Mouse (Mus musculus) myocyte (in vitro differentiated cells): ENCODE measurements at regions not wholly inside any gene's neighbourhood (a gene's known extent, or its start where the extent isn't known, plus 50 kb on each side); places are given as distances from the start of the nearest gene placed in this dataset.

ENCODE experiments used
- H3K27me3 ChIP-seq: one replicate; pipeline ENCODE4 v1.6.1; 2011; ENCODE audit not compliant: control insufficient read depth, insufficient read depth, insufficient read length
- H3K36me3 ChIP-seq: one replicate; pipeline ENCODE4 v1.6.1; 2011; ENCODE audit not compliant: control insufficient read depth, insufficient read depth
- H3K4me2 ChIP-seq: one replicate; pipeline ENCODE4 v1.6.1; 2011; ENCODE audit warnings: low read depth, control low read depth
- H3K4me3 ChIP-seq: one replicate; pipeline ENCODE4 v1.5.1; 2011; ENCODE audit warnings: mild to moderate bottlenecking, control low read depth, moderate library complexity
- H3K79me2 ChIP-seq: one replicate; pipeline ENCODE4 v1.6.1; 2011; ENCODE audit not compliant: control insufficient read depth, insufficient read depth
- H3ac ChIP-seq: one replicate; pipeline ENCODE4 v1.6.1; 2011; ENCODE audit not compliant: control insufficient read depth, insufficient read length
- CEBPB ChIP-seq: IDR thresholded peaks from 2 replicates; pipeline ENCODE4 v1.6.1; 2011; ENCODE audit warnings: mild to moderate bottlenecking, moderate library complexity; ENCODE audit not compliant: poor library complexity, insufficient read depth, severe bottlenecking
- E2F4 ChIP-seq: IDR thresholded peaks from one replicate; pipeline ENCODE4 v1.6.1; 2011; ENCODE audit warnings: mild to moderate bottlenecking, control low read depth, moderate library complexity; ENCODE audit not compliant: insufficient read depth
- MAX ChIP-seq: IDR thresholded peaks from one replicate; pipeline ENCODE4 v1.6.1; 2011; ENCODE audit warnings: low read depth, mild to moderate bottlenecking, control low read depth
- MYOD1 ChIP-seq, 3 experiments: IDR thresholded peaks; one replicate each; pipeline ENCODE4 v1.6.1; 2011; ENCODE audit warnings: control low read depth in 2 of 3, low read depth in 2 of 3, mild to moderate bottlenecking in 2 of 3, moderate library complexity in 1 of 3; ENCODE audit not compliant: insufficient read length in 2 of 3, control insufficient read depth in 1 of 3
- MYOG ChIP-seq, 3 experiments: IDR thresholded peaks; one replicate each; pipeline ENCODE4 v1.6.1; 2011; ENCODE audit warnings: control low read depth in 2 of 3, low read depth in 2 of 3, mild to moderate bottlenecking in 2 of 3; ENCODE audit not compliant: insufficient read length in 2 of 3, control insufficient read depth in 1 of 3, insufficient read depth in 1 of 3
- POLR2A ChIP-seq: IDR thresholded peaks from one replicate; pipeline ENCODE4 v1.6.1; 2011; ENCODE audit warnings: low read depth, mild to moderate bottlenecking, control low read depth, moderate library complexity; ENCODE audit not compliant: insufficient read length
- POLR2AphosphoS2 ChIP-seq: IDR thresholded peaks from one replicate; pipeline ENCODE4 v1.6.1; 2011; ENCODE audit warnings: low read depth, control low read depth; ENCODE audit not compliant: insufficient read length
- REST ChIP-seq: IDR thresholded peaks from one replicate; pipeline ENCODE4 v1.6.1; 2011; ENCODE audit warnings: mild to moderate bottlenecking, control low read depth, moderate library complexity; ENCODE audit not compliant: insufficient read depth, insufficient read length
- SRF ChIP-seq: IDR thresholded peaks from one replicate; pipeline ENCODE4 v1.6.1; 2011; ENCODE audit warnings: low read depth; ENCODE audit not compliant: control insufficient read depth, insufficient read length
- TCF12 ChIP-seq: IDR thresholded peaks from one replicate; pipeline ENCODE4 v1.6.1; 2011; ENCODE audit warnings: mild to moderate bottlenecking, control low read depth; ENCODE audit not compliant: poor library complexity, insufficient read depth, severe bottlenecking
- TCF3 ChIP-seq: IDR thresholded peaks from one replicate; pipeline ENCODE4 v1.6.1; 2011; ENCODE audit warnings: low read depth, control low read depth; ENCODE audit not compliant: insufficient read length
- USF1 ChIP-seq: IDR thresholded peaks from one replicate; pipeline ENCODE4 v1.6.1; 2011; ENCODE audit warnings: low read depth, mild to moderate bottlenecking, control low read depth, moderate library complexity

- no peak for TF ChIP-seq E2F4
- no peak for TF ChIP-seq TCF12
- TF ChIP-seq POLR2A: no peak
- TF ChIP-seq USF1: no peak
- TF ChIP-seq REST: no peak
- no peak for TF ChIP-seq MYOG (IDR thresholded peaks at IDR 0.05; ENCODE audit: control insufficient read depth in 1 of 3, insufficient read depth in 1 of 3, insufficient read length in 2 of 3, low read depth in 2 of 3)
- TF ChIP-seq MAX: no peak
- TF ChIP-seq POLR2AphosphoS2: no peak
- no peak for TF ChIP-seq MYOD1 (IDR thresholded peaks at IDR 0.05; ENCODE audit: control insufficient read depth in 1 of 3, insufficient read length in 2 of 3, low read depth in 2 of 3)
- TF ChIP-seq TCF3: no peak
- no peak for TF ChIP-seq SRF
- TF ChIP-seq CEBPB: no peak
- H3K36me3 ChIP-seq: no peaks in the 10 kb centered on the region
Observed at GRCm38 (mm10) chr7:69488630-69489029, 739.6 kb upstream of the Arrdc4 start.

GRCm38 (mm10) chr7:69487111-69487510, 738.1 kb upstream of the Arrdc4 start:
- H3K36me3 ChIP-seq: no peaks in the 10 kb centered on the region
- no peak overlapping the region for H3ac ChIP-seq
- no peak overlapping the region for H3K4me2 ChIP-seq
- no peak overlapping the region for H3K4me3 ChIP-seq
- TF ChIP-seq USF1: no peak
- TF ChIP-seq SRF: no peak
- TF ChIP-seq REST: no peak
- no peak for TF ChIP-seq MAX
- no peak for TF ChIP-seq E2F4
- no peaks in the 10 kb centered on the region for H3K27me3 ChIP-seq
- H3K79me2 ChIP-seq: no peaks in the 10 kb centered on the region

More at GRCm38 (mm10) chr7:69488630-69489029, 739.6 kb upstream of the Arrdc4 start:
- Histone ChIP-seq H3ac (no peak overlapping the region), H3K4me2 (no peak overlapping the region), H3K4me3 (no peak overlapping the region), H3K79me2 (no peaks in the 10 kb centered on the region), H3K27me3 (no peaks in the 10 kb centered on the region)

GRCm38 (mm10) chr7:69484552-69484951, 735.5 kb upstream of the Arrdc4 start:
- Histone ChIP-seq H3ac (no peak overlapping the region), H3K27me3 (no peaks in the 10 kb centered on the region), H3K79me2 (no peaks in the 10 kb centered on the region), H3K4me3 (no peak overlapping the region), H3K4me2 (no peak overlapping the region), H3K36me3 (no peaks in the 10 kb centered on the region)
- TF ChIP-seq CEBPB: no peak
- no peak for TF ChIP-seq SRF
- TF ChIP-seq REST: no peak
- TF ChIP-seq POLR2A: no peak
